Mouse (Mus musculus) mature B cell (primary cell): Measurements from ENCODE around the gene Rom1.
"Not testable (repeated sequence)": the region's sequence is repeated elsewhere in the genome, so short reads cannot be mapped to it uniquely, and the experiment has no call there.

Source experiments
- in situ Hi-C: fragments of 300-500 bp; cut with MboI; formaldehyde crosslinking; loops from 2 replicates; pipeline ENCODE4 v1.14.3; 2019

The Rom1 gene

DNA sequence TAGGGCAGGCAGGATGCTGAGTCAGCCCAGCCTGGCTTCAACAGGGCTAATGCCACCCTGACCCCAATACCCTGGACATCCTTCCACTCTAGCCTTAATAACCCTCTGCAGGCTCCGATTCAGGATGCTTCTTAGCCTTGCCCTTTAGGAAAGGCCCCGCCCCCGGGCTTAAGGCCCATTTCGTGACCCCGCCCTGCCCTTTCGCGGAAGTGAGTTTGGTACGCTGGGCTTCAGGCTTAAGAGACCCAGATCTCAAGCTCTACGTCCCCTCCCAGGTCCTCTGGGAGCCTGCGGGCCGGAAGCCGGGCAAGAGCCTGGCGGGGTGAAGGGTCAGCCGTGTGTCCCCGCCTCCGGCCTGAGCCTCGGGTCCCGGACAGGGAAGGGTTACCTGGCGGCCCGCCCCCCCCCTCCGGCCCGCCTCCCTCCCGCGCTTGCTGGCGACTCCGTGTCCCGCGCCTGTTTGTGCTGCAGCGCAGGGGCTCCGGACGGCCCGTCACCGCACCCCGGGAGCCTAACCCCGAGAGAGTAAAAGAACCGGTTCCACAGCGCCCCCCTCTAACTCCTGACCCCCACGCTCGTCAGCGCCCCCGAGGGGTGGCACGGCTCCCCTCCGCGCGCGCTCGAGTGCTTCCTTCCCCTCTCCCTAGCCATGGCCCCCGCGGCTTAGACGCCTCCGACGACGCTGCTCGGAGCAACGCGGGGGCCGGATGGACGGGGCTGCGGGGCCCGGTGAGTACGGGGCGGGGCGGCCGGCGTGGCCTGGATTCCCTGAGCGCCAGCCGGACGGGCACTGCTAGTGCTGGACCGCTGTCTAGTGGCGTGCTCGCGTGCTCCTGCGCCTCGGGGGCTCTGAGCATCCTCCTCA is at the start of gene Rom1, which contains the start of gene Eml3:
TSS of gene Rom1 (minus strand) at position 133 of the 865 bp plus-strand sequence.
TSS of gene Eml3 (plus strand) at position 329 of the 865 bp plus-strand sequence.
- in situ Hi-C loops, result no loop called here

- in situ Hi-C loops, result no loop called here
These were observed 47.4 kb upstream of the Rom1 start for GRCm38 (mm10) chr19:8976535-8976934.

DNA sequence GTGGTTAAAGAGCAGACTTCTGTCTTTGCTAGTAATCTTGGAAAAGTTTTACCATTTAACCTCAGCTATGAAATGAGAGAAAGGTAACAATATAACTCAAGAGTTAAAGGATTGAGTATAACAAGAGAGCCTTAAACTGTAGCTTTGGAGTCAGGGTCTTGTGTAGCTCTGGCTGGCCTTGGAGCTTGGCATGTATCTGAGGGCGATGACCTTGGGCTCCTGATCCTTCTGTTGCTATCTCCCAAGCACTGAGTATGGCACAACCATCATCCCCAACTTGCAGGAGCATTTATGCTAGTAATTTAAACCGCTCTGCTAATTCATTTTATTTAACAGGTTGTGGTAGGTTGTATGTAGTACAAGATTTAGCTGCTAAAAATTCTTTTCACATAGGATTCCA is 46.3 kb upstream of the Rom1 start:
- in situ Hi-C loops, result no loop called here

- in situ Hi-C loops, result no loop called here
These were observed 45.5 kb upstream of the Rom1 start for GRCm38 (mm10) chr19:8974638-8975037.

DNA sequence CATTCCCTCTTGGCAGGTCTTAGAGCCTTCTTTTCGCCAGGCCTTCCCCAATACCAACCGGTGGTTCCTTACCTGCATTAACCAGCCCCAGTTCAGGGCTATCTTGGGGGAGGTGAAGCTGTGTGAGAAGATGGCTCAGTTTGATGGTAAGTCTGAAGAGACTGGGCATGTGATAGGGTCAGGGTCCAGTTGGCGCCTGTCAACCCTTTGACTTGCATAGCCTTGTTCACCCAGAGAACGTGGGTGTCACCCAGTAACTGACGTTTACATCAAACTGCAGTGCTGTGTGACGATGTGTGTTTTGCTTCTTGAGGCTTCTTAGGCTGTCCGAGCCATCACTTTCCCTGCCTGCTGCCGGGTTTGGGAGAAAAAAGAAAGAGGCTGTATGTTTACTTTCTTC is 43.3 kb upstream of the Rom1 start:
- in situ Hi-C loops, result not testable (repeated sequence)

- in situ Hi-C loops, result no loop called here
These were observed 38.7 kb upstream of the Rom1 start for GRCm38 (mm10) chr19:8967893-8968292.

- in situ Hi-C loops, result no loop called here
These were observed 38.2 kb upstream of the Rom1 start for GRCm38 (mm10) chr19:8967373-8967743.

GRCm38 (mm10) chr19:8966590-8967372 is 37.6 kb upstream of the Rom1 start, which contains the start of gene Eef1g:
Gene Eef1g (plus strand): TSS chr19:8967041.
- in situ Hi-C loops, result no loop called here

GRCm38 (mm10) chr19:8966198-8966589 is 37.0 kb upstream of the Rom1 start:
- in situ Hi-C loops, result no loop called here

DNA sequence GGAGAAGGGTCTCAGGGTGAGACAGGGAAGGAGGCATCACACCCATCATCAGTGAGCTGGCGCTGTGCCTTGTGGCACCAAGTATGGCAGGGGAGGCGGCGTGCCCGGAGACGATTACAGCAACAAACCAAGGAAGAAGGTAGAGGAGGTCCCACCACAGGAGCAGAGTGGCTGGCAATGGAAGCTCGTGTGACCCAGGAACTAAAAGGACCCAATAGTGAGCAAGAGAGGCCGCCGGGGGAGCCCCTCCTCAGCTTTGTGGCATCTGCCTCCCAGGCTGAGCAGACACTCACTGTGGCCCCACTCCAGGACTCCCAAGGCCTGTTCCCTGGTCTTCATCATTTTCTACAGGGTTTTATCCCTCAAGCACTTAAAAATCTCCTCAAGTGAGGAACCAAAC is 36.6 kb upstream of the Rom1 start:
- in situ Hi-C loops, result no loop called here

- in situ Hi-C loops, result no loop called here
These were observed 35.9 kb upstream of the Rom1 start for GRCm38 (mm10) chr19:8965075-8965474.

DNA sequence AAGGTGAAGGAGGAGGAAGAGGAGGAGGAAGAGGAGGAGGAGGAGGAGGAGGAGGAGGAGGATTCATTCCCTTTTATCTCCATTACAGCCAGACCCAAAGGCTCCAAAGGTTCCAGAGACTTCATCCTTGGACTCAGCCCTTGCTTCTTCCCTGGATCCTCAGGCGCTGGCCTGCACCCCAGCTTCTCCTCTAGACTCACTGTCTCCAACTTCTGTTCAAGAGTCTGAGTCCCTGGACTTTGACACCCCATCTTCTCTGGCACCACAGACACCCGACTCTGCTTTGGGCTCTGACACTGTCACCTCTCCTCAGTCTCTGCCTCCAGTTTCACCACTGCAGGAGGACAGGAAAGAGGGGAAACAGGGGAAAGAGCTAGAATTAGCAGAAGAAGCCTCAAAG is 33.1 kb upstream of the Rom1 start:
- in situ Hi-C loops, result no loop called here

DNA sequence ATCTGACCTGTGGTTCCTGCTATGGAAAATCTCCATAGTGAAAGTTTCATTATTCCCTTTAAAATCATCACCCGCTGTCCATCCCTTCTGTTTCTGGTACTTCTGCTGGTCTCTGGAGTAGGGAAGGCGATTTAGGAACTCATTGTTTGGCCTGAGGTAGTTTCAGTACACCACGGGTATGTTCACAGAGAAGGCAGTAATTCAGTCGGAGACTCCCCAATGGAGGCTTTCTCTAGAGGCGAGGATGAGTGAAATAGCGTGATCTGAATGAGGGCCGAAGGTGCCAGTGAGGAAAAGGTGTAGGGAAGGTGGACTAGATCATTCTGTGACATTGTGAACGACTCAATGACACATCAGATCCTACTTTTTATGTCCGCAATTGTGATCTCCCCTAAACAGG is 25.0 kb upstream of the Rom1 start:
- in situ Hi-C loops, result no loop called here

- in situ Hi-C loops, result no loop called here
These were observed 24.2 kb upstream of the Rom1 start, which contains the start of gene Tut1 for GRCm38 (mm10) chr19:8953135-8954039. Gene Tut1 (plus strand): TSS chr19:8953847.

DNA sequence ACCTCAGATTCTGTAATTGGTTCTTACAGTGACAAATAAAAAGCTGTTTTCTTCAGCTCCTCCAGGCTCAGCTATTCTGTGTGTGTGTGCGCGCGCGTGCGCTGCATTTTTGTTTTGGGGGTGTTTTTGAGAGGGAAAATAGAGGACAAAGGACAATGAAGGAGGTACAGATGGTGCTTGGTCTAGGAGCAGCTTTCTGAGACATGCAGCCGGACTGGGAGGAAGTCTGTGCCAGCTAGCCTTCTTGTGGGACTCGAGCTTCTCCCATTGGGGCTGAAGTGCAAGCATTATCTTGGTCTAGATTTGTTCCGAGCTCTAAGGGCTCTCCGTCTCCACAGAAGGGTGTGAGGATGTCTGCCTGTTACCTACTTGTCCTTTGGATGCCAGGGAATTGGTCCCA is 23.1 kb upstream of the Rom1 start:
- in situ Hi-C loops, result no loop called here

- in situ Hi-C loops, result no loop called here
These were observed 21.0 kb upstream of the Rom1 start for GRCm38 (mm10) chr19:8950190-8950589.

DNA sequence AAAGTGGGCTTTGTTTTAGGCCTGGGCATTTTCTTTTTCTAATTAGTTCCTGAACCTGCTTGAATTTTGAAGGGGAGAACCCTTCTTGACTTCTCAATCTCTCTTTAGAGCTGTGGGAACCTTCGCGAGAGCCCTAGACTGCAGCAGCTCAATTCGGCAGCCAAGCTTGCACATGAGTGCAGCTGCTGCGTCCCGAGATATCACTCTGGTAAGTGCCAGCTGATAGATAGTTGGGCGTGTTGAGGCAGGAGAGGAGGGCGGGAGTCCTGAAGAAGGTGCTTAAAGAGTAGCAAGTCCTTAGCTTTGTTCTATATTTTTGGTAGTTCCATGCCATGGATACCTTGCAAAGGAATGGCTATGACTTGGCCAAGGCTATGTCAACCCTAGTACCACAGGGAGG is 17.8 kb upstream of the Rom1 start:
- in situ Hi-C loops, result no loop called here

DNA sequence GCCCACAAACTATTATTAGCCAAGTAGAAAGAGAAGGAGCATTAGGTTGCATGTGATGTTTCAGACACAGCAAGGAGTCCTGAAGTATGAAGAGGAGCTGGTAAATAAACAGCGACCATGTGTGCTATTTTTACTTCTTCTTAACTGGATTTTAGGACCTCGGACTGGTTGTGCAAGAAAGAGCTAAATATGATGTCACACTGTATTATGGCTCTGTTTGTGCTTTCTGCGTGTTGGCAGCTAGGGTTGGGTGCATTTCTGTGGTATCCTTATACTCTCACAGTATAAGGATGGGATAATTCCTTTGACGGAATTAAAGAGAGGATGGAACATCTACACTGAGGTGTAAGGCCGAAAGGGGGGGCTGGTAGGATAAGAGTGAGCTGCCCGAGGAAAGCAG is 16.1 kb upstream of the Rom1 start:
- in situ Hi-C loops, result no loop called here

DNA sequence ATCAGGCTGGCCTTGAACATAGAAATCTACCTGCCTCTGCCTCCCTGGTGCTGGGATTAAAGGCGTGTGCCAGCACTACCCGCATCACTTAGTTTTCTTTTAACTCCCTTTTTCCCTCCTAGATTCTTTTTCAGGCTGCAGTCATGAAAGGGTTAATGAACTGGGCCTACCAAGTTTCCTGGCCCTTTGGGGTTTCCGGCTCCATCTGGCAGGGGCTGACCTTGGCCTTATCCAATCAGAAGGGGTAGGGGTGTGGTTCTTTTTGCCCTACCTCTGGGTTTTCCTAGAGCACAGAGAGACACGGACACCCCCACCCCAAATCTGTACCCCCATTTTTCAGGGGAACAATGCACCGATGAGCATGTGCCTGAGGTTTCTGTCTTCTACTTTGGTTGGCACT is 15.6 kb upstream of the Rom1 start:
- in situ Hi-C loops, result no loop called here

DNA sequence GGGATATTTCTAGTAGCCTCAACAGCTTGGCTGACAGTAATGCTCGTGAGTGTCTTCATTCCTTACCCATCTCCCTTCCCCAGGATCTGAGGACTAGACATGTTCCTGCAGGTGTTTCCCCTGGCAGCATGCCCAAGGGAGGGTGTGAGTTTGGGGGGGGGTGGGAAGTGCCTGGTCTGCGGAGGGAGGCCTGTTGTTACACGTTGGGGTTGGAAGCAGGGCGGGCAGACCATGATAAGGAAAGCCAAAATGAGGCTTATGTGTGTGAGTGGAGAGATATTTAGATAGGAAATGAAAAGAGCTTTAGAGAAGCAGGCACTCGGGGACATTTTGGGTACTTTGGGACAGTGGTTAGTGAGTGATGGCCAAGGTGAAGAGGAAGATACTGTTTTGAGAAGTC is 14.9 kb upstream of the Rom1 start:
- in situ Hi-C loops, result no loop called here

DNA sequence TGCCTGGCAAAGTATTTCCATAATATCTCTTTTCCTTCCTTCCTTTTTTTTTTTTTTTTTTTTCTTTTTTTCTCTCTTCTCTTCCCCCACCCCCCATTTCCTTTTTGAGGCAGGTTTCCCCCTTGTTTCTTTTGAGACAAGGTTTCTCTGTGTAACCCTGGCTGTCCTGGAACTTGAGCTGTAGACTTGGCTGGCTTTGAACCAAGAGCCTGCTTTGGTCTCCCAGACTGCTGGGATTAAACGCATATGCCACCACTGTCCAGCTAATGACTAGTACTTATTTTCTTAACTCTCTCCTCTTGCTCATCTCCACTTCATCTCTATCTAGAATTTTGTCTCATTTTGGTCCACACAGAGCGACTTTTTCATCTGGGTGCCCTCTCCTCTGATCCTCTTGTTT is 13.9 kb upstream of the Rom1 start:
- in situ Hi-C loops, result no loop called here
